Mouse (Mus musculus): ENCODE data around the gene Shisa7. TPM values are rescaled to one million over a fixed set of nuclear protein-coding genes. Genes with fewer than 3 reads are reported as not detected.
A peak's percentile ranks its signal among the peaks of the same experiment; 100 is the strongest.
"Not testable (repeated sequence)": the region's sequence is repeated elsewhere in the genome, so short reads cannot be mapped to it uniquely, and the experiment has no call there.

The Shisa7 gene
- polyA plus RNA-seq, 1 experiment from 2014 or later, result 1.0 TPM

GRCm38 (mm10) chr7:4865579-4866493 is 21.3 kb upstream of the Shisa7 start:
- WGBS, result 6% methylated on average over 40 of the region's 40 CpGs

GRCm38 (mm10) chr7:4865090-4865489 is 20.6 kb upstream of the Shisa7 start:
- H3K27me3 ChIP-seq (ENCODE audit: control insufficient read depth, insufficient read depth, low read length), result no peaks in the 10 kb centered on the region
- 0 out of 2 replicates have a peak, but pooled peaks cover 4% of the 10 kb centered on the region for H3K4me1 ChIP-seq (ENCODE audit: control insufficient read depth, insufficient read depth, low read length)
- no peak overlapping the region for H3K9ac ChIP-seq (replicated peaks; ENCODE audit: low read depth, low read length)
- no peaks in the 10 kb centered on the region for H3K9me3 ChIP-seq (ENCODE audit: control insufficient read depth, low read depth, low read length)
- H3K27ac ChIP-seq (ENCODE audit: low read length), result no peak overlapping the region
- WGBS, result 61% methylated on average over 5 of the region's 5 CpGs
- peak overlapping the region; percentile 55; the same call in 1 of the 2 replicates for H3K4me3 ChIP-seq (ENCODE audit: low read depth, low read length)
- no peaks in the 10 kb centered on the region for H3K36me3 ChIP-seq (ENCODE audit: control insufficient read depth, insufficient read depth, low read length)
- H3K4me2 ChIP-seq (replicated peaks; ENCODE audit: low read depth, low read length), result peak overlapping the region; percentile 55
- ATAC-seq (ENCODE audit: insufficient number of reproducible peaks, insufficient read depth, low FRiP score, low read depth), result no peak

More at GRCm38 (mm10) chr7:4865579-4866493, 21.3 kb upstream of the Shisa7 start:
- Histone ChIP-seq H3K27ac (ENCODE audit: low read length) (peak overlapping the region; percentile 57), H3K4me3 (ENCODE audit: low read depth, low read length) (peak overlapping the region; percentile 55), H3K27me3 (ENCODE audit: control insufficient read depth, insufficient read depth, low read length) (no peaks in the 10 kb centered on the region), H3K36me3 (ENCODE audit: control insufficient read depth, insufficient read depth, low read length) (no peaks in the 10 kb centered on the region), H3K4me1 (ENCODE audit: control insufficient read depth, insufficient read depth, low read length) (0 out of 2 replicates have a peak, but pooled peaks cover 4% of the 10 kb centered on the region), H3K9me3 (ENCODE audit: control insufficient read depth, low read depth, low read length) (no peaks in the 10 kb centered on the region), H3K9ac (replicated peaks; ENCODE audit: low read depth, low read length) (peak overlapping the region; percentile 71), H3K4me2 (replicated peaks; ENCODE audit: low read depth, low read length) (peak overlapping the region; percentile 55)
- ATAC-seq (ENCODE audit: insufficient number of reproducible peaks, insufficient read depth, low FRiP score, low read depth), result peak; percentile 100

GRCm38 (mm10) chr7:4864130-4864845 is 19.8 kb upstream of the Shisa7 start:
- no peaks in the 10 kb centered on the region for H3K27me3 ChIP-seq (ENCODE audit: control insufficient read depth, insufficient read depth, low read length)
- no peak for ATAC-seq (ENCODE audit: insufficient number of reproducible peaks, insufficient read depth, low FRiP score, low read depth)
- no peak overlapping the region for H3K9ac ChIP-seq (replicated peaks; ENCODE audit: low read depth, low read length)
- WGBS, result 83% methylated on average over 5 of the region's 5 CpGs
- no peak overlapping the region for H3K4me3 ChIP-seq (ENCODE audit: low read depth, low read length)
- H3K9me3 ChIP-seq (ENCODE audit: control insufficient read depth, low read depth, low read length), result no peaks in the 10 kb centered on the region
- 0 out of 2 replicates have a peak, but pooled peaks cover 4% of the 10 kb centered on the region for H3K4me1 ChIP-seq (ENCODE audit: control insufficient read depth, insufficient read depth, low read length)
- no peak overlapping the region for H3K27ac ChIP-seq (ENCODE audit: low read length)
- H3K4me2 ChIP-seq (replicated peaks; ENCODE audit: low read depth, low read length), result no peak overlapping the region
- H3K36me3 ChIP-seq (ENCODE audit: control insufficient read depth, insufficient read depth, low read length), result no peaks in the 10 kb centered on the region

- Histone ChIP-seq H3K36me3 (ENCODE audit: control insufficient read depth, insufficient read depth, low read length) (no peaks in the 10 kb centered on the region), H3K4me1 (ENCODE audit: control insufficient read depth, insufficient read depth, low read length) (0 out of 2 replicates have a peak, but pooled peaks cover 4% of the 10 kb centered on the region), H3K9ac (replicated peaks; ENCODE audit: low read depth, low read length) (no peak overlapping the region), H3K27ac (ENCODE audit: low read length) (no peak overlapping the region), H3K4me3 (ENCODE audit: low read depth, low read length) (no peak overlapping the region), H3K9me3 (ENCODE audit: control insufficient read depth, low read depth, low read length) (no peaks in the 10 kb centered on the region), H3K4me2 (replicated peaks; ENCODE audit: low read depth, low read length) (no peak overlapping the region), H3K27me3 (ENCODE audit: control insufficient read depth, insufficient read depth, low read length) (no peaks in the 10 kb centered on the region)
- WGBS, result 72% methylated on average over 7 of the region's 7 CpGs
- ATAC-seq (ENCODE audit: insufficient number of reproducible peaks, insufficient read depth, low FRiP score, low read depth), result no peak
Measured at GRCm38 (mm10) chr7:4863541-4864080, 19.1 kb upstream of the Shisa7 start.

GRCm38 (mm10) chr7:4863041-4863440 is 18.5 kb upstream of the Shisa7 start:
- Histone ChIP-seq H3K4me3 (ENCODE audit: low read depth, low read length) (no peak overlapping the region), H3K9me3 (ENCODE audit: control insufficient read depth, low read depth, low read length) (no peaks in the 10 kb centered on the region), H3K36me3 (ENCODE audit: control insufficient read depth, insufficient read depth, low read length) (no peaks in the 10 kb centered on the region), H3K4me1 (ENCODE audit: control insufficient read depth, insufficient read depth, low read length) (0 out of 2 replicates have a peak, but pooled peaks cover 4% of the 10 kb centered on the region), H3K27me3 (ENCODE audit: control insufficient read depth, insufficient read depth, low read length) (no peaks in the 10 kb centered on the region), H3K4me2 (replicated peaks; ENCODE audit: low read depth, low read length) (no peak overlapping the region), H3K9ac (replicated peaks; ENCODE audit: low read depth, low read length) (no peak overlapping the region), H3K27ac (ENCODE audit: low read length) (no peak overlapping the region)
- ATAC-seq (ENCODE audit: insufficient number of reproducible peaks, insufficient read depth, low FRiP score, low read depth), result no peak
- WGBS, result 18% methylated on average over 1 of the region's 1 CpGs

GRCm38 (mm10) chr7:4860926-4861325 is 16.4 kb upstream of the Shisa7 start:
- not testable (repeated sequence) for H3K36me3 ChIP-seq (ENCODE audit: control insufficient read depth, insufficient read depth, low read length); H3K9ac ChIP-seq (replicated peaks; ENCODE audit: low read depth, low read length); H3K4me2 ChIP-seq (replicated peaks; ENCODE audit: low read depth, low read length); H3K4me1 ChIP-seq (ENCODE audit: control insufficient read depth, insufficient read depth, low read length); H3K9me3 ChIP-seq (ENCODE audit: control insufficient read depth, low read depth, low read length); H3K27me3 ChIP-seq (ENCODE audit: control insufficient read depth, insufficient read depth, low read length); ATAC-seq (ENCODE audit: insufficient number of reproducible peaks, insufficient read depth, low FRiP score, low read depth); H3K4me3 ChIP-seq (ENCODE audit: low read depth, low read length); H3K27ac ChIP-seq (ENCODE audit: low read length)
- 69% methylated on average over 3 of the region's 3 CpGs for WGBS

GRCm38 (mm10) chr7:4859418-4859978 is 15.0 kb upstream of the Shisa7 start:
- H3K4me3 ChIP-seq (ENCODE audit: low read depth, low read length), result no peak overlapping the region
- H3K9ac ChIP-seq (replicated peaks; ENCODE audit: low read depth, low read length), result no peak overlapping the region
- no peak overlapping the region; the same call in 1 of the 2 replicates for H3K27ac ChIP-seq (ENCODE audit: low read length)
- no peaks in the 10 kb centered on the region for H3K4me1 ChIP-seq (ENCODE audit: control insufficient read depth, insufficient read depth, low read length)
- ATAC-seq (ENCODE audit: insufficient number of reproducible peaks, insufficient read depth, low FRiP score, low read depth), result peak; percentile 73; the same call in 1 of the 2 replicates
- H3K9me3 ChIP-seq (ENCODE audit: control insufficient read depth, low read depth, low read length), result no peaks in the 10 kb centered on the region
- H3K27me3 ChIP-seq (ENCODE audit: control insufficient read depth, insufficient read depth, low read length), result no peaks in the 10 kb centered on the region
- H3K36me3 ChIP-seq (ENCODE audit: control insufficient read depth, insufficient read depth, low read length), result no peaks in the 10 kb centered on the region
- H3K4me2 ChIP-seq (replicated peaks; ENCODE audit: low read depth, low read length), result no peak overlapping the region
- 30% methylated on average over 12 of the region's 12 CpGs for WGBS

- no peak overlapping the region for H3K9ac ChIP-seq (replicated peaks; ENCODE audit: low read depth, low read length)
- no peaks in the 10 kb centered on the region for H3K9me3 ChIP-seq (ENCODE audit: control insufficient read depth, low read depth, low read length)
- H3K4me2 ChIP-seq (replicated peaks; ENCODE audit: low read depth, low read length), result no peak overlapping the region
- H3K4me1 ChIP-seq (ENCODE audit: control insufficient read depth, insufficient read depth, low read length), result no peaks in the 10 kb centered on the region
- ATAC-seq (ENCODE audit: insufficient number of reproducible peaks, insufficient read depth, low FRiP score, low read depth), result no peak
- no peaks in the 10 kb centered on the region for H3K27me3 ChIP-seq (ENCODE audit: control insufficient read depth, insufficient read depth, low read length)
- no peak overlapping the region for H3K27ac ChIP-seq (ENCODE audit: low read length)
- no peak overlapping the region for H3K4me3 ChIP-seq (ENCODE audit: low read depth, low read length)
- 62% methylated on average over 7 of the region's 7 CpGs for WGBS
- no peaks in the 10 kb centered on the region for H3K36me3 ChIP-seq (ENCODE audit: control insufficient read depth, insufficient read depth, low read length)
Measured at GRCm38 (mm10) chr7:4857321-4857720, 12.8 kb upstream of the Shisa7 start.
